Mouse (Mus musculus): ENCODE results near the gene Fbxl15.

The Fbxl15 gene

DNA sequence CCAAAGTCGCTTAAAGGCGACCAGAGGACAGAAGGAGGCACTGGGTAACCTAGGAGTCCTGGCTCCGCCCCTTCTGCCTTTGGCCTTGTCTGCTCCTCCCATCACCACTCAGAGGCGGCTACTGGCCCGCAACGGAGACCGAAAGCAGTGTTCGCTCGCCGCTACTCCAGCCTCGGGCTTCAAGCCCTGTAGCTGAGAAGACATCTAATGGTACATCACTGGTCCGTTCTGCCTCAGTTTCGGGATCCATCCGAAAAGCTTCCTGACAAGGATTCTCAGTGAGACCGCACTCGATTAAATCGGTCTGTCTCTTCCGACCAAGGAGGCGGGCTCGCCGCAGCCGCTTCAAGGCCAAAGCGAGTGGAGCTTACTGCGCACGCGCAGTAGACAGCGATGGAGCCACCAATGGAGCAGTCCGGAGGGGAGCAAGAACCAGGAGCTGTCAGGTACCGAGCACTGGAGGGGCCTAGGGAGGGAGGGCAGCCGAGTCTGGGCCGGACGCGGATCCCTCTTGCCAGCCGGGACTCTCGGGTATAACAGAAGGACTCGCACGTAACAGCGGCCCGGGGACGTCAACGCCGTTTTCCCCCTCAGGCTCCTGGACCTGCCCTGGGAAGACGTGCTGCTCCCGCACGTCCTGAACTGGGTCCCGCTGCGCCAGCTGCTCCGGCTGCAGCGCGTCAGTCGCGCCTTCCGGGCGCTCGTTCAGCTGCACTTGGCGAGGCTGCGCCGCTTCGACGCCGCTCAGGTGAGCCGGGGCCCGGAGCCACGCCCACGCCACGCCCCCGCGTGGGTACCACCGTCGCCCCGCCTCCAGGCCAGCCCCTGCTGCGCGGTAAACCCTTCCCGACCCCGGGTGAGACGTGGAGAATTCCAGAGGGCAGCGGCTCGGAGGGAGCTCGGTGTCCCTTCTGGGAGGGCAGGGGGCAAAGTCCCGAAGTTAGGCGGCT, at the start of gene Fbxl15:
Gene Fbxl15 (plus strand): TSS at position 104 of the 950 bp plus-strand sequence.
- DNase-seq = peak; percentile 85 to 88

DNA sequence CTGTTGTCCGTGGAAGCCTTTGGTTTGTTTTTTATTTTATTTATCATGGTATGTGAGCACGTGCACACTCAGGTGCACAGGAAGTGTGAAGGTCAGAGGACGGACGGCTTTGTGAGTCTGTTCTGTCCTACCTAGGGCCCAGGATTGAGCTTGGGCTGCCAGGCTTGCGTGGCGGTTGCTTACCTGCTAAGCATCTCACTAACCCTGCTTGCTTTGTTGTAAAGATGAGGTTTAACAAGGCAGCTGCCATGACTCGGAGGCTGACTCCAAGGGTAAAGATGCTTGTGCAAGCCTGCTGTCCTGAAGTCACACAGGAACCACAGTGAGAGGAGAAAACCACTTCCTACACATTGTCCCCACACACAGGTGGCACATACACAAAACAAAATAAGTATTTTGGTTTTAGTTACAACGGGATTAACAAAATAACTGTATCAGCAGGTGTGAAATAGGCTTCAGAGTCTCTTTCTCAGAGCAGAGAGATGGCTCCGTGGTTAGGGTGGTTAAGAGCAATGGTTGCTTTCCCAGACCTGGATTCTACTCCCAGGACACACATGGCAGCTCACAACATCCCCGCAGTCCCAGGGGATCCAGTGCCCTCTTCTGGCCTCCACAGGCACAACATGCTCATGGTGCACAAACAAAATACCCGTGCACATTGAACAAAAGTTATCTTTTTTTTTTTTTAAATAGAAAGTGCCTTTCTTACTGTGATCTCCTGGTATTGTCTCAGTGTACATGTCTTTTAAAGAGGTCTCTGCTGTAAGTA, 45.7 kb upstream of the Fbxl15 start:
- peak; percentile 38 to 56 for DNase-seq

DNA sequence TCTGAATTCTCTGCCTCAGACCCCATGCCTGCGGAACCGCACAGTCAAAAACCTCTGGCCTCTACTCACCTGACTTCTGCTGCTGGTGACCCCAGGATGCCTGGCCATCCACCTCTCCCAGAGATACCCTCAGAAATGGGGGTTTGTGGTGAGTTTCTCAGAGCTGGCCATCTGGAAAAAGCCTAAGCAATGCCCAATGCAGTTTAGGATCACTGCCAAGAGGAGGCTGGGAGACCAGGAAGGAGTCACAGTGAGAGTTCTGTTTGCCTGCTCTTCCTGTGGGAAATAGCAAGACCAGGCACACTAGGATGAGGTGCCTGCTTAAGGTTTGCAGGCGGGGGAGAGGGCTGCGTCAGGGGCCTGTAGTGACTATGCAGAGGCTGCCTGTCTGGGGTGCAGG, 43.3 kb upstream of the Fbxl15 start:
- no peak for DNase-seq

DNA sequence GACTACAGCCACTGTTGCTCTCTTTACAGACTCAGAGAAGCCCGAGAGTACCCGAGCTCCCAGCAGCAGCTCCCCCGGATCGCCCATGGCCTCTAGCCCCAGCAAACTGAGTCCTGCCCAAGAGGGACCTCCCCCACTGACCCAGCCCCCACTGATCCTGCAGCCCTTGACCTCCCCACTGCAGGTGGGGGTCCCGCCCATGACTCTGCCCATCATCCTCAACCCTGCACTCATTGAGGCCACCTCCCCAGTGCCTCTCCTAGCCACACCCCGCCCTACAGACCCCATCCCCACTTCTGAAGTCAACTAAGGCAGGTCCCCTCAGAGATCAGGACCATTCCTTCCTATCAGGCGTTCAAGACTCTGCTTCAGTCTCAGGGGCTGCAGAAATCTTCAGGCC, 42.4 kb upstream of the Fbxl15 start:
- no peak for DNase-seq

DNA sequence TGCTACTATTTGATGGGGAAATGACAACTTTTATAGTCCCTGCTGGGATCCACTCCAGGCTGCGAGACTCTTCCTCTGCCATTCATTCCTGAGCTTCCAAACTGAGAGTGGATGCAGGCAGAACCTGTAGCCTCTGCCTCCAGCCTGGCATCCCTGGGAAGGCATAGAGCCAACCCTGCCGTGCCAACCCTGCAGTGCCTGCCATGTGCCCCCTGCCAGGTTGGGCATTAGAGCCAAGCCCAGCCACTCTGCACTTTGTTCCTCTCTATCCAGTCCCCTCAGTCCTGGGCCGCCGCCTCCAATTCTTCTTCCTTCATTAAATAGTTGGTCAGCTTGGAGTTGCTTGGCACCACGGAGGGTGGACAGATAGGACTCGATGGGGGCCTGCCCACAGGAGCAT, 41.9 kb upstream of the Fbxl15 start:
- no peak for DNase-seq

DNA sequence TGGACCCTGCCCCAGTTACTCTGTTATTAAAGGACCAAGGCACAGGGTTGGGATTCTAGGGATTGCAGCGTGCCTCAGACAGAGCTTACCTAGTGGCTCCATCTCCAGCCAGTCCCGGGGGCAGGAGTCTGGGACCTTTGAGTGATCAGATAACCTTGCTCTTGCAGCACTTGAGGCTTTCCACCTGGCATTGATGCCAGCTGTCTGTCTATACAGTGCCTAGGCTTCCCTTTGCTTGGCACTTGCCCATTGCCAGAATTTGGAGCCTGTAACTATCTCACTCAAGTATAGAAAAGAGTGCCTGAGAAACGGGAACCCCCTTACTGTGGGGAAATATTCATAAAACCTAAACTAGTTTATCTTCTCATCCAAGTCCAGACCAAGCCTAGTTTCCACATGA, 41.1 kb upstream of the Fbxl15 start:
- no peak for DNase-seq

DNA sequence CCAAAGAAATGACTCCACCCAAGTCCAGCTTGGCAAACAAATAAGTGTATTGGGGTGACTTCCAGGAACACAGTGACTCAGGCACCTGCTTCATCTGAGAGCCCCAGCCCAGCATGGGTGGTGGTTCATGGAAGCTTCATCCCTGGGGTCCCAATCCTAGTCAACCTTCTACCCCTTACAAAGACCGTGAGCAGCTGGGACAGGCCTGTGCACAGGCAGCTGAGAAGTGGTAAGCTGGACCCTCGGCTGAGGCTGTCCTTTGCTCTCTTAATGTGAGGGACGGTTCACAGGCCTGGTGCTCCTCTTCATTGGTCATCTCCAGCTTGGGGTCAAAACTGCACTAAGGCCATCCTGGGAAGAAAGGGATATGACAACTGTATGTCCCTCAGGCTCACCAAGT, 40.4 kb upstream of the Fbxl15 start:
- DNase-seq = no peak

DNA sequence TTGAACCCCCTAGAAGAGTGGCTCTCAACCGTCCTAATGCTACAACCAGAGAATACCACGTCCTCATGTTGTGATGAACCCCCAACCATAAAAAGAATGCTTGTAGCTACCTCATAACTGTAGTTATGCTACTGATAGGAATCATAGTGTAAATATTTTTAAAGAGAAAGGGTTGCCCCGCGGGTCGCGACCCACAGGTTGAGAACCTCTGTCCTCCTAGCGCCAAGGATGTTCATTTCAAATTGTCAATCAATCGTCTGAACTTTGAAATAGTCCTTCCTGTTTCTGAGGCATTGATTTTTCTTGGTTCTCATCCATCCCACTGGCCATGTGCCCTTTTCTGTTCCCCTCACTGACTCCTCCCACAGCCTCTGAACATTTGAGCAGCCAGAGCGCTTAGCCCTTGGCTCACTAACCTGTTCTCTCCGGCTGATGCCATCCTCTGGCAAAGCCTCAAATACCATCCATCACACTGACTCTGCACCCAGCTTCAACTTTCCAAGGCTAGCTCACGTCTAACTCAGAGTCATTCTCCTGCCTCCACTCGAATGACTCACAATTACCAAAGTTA, 37.4 kb upstream of the Fbxl15 start:
- no peak for DNase-seq

DNA sequence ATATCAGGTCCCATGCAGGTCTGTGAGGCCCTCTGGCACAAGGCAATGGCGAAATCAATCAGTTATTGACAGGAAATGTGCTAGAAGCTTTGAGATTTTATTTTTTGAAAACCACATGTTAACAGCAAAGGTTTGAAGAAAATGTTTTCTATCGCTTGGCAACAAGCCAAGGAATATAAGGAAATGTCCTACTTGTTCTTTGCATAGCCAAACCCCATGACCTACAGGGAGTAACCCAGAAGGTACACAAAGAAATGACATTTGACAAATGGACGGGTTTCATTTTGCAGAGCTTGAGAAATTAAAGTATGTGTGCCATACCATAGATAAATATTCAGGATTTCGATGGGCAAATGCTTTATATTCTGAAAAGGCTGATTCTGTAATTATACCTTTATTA, 31.0 kb upstream of the Fbxl15 start:
- no peak for DNase-seq

DNA sequence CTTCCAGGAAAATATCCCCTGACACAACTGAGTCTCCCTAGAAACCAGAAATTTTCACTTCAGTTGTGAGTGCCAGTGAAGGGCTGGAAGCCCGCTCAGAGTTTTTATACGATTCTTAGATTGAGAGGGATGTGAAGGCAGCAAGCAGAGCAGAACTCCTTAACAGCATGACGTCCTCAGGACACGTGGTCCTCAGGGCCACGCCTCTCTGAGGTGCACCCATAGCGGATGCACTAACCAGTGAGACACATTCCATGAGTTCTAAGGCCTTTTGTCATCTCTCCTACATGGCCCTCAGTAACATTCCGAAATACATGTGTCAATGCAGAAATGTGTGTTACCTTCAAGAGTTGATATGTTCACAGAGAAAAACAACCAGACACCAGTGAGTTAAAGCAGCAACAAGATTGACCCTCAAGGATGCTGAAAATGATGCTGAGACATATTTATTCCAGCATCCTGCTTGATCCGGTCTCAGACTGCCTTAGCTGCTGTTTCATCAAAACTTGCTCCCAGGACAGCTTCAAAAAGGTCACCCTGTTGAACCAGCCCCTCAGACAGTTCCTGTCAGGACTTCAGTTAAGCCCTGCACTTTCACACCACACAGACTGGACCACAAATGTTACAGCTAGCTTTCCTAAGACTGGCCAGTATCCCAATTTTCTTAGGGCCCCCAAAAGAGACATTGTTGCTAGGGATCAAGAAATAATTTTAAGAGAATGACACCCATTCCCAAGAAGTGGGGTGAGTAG, 27.5 kb upstream of the Fbxl15 start:
- DNase-seq = no peak

DNA sequence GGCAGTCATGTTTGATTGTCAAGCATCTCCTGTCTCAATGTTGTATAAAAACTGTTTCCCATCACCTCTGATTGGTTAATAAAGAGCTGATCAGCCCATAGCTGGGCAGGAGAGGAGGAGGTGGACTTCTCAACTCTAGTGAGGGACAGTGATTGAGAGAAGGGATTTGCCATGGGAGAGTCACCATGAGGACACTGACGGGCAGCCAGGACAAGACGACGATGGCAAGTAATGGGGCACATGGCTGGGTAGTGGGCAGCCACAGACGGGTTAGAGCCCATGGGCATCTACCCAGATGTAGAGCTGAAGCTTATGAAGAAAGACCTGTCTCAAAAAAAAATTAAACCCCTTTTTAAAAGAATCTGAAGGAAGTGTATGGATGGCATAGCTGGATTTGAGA, 25.4 kb upstream of the Fbxl15 start:
- no peak for DNase-seq

DNA sequence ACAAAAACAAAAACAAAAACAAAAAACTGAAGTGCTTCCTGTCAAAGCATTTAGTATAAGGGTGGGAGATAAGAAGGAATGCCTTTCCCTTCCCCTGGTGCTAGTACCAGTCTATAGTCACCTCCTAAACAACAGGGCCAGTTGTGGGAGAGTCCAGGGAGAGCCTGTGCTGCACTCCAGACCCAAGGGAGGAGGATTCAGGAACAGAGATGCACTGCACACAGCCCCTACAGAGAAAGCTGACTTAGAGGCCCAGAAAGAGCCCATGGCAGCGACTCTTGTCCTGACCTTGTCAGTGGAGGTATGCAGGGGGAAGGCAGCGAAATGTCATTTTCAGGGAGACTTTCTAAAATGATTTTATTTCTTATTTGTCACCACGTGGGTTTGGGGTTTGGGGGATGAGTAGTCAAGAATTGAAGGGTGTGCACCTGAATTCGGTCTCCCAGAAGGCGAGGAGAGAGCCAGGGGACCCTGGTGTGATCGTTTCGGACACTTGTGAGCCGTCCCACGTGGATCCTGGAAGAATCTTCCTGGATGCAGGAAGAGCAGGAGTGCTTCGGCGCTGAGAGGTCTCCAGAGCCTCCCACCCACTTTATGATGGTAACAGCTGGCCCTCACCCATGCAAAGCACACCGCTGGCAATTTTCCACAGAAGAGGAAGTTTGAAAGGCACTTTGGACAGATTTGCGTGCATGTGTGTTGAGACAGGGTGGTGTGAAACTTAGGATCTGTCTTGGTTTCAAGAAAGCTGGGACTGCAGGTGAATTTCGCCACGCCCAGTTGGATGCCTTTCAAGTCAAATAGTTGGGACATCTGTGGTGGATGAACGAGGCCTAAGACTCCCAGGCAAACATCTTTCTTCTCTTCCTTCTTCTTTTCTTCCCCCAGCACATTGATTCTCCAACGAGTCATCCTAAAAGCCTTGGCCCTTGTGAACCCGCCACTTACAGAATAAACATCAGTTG, 24.5 kb upstream of the Fbxl15 start:
- peak in 1 of 2 experiments; percentile 16 for DNase-seq

DNA sequence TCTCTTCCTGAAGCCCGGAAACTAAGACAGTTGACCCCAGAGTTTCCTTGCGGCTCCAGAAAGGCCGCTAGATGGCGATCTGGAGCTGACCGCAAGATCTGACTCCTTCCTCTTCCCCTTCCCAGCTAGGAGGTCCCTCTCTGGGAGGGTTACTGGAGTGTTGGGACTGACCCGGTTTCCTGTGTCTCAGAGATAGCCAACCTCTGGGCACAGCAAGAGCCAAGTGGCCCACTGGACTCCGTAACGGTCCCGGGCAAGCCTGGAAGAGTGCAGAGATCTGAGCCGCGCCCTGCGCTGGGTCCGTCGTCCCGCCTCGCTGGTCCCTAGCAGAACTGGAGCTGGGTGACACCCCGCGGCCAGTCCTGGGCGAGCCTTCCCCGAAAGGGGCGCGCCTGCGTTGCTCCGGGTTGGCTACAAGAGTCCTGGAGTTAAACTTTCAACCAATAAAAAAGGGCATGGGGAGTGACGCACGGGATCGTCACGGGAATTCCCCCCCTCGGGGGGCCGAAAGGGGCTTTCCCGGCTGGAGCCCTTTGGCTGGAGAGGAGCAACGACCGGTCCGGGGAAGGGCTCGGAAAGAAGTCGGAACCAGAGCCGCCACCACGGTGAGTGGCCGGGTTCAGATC, 23.7 kb upstream of the Fbxl15 start, which contains the start of gene Nfkb2:
Gene Nfkb2 (plus strand): TSS at position 105 of the 626 bp plus-strand sequence.
- peak; percentile 82 to 88 for DNase-seq

DNA sequence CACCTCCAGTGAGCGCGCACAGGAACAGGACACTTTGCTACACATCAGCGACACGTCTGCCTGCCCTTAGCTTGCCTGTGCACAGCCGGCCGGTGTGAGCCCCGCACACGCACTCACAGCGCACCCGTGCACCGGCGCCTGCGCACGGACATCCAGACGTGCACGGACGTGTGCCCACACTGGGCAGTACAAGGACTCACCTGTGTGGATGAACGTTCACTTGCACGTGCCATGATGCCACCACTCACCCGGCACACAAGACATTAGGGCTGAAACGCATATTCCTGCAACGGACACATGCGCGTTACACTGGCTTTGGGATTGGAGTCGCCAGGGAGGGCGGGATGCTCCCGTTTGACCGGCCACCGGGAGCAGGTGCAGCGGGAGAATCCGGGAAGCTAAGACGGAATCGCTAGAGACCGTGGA, 23.1 kb upstream of the Fbxl15 start:
- DNase-seq = no peak

DNA sequence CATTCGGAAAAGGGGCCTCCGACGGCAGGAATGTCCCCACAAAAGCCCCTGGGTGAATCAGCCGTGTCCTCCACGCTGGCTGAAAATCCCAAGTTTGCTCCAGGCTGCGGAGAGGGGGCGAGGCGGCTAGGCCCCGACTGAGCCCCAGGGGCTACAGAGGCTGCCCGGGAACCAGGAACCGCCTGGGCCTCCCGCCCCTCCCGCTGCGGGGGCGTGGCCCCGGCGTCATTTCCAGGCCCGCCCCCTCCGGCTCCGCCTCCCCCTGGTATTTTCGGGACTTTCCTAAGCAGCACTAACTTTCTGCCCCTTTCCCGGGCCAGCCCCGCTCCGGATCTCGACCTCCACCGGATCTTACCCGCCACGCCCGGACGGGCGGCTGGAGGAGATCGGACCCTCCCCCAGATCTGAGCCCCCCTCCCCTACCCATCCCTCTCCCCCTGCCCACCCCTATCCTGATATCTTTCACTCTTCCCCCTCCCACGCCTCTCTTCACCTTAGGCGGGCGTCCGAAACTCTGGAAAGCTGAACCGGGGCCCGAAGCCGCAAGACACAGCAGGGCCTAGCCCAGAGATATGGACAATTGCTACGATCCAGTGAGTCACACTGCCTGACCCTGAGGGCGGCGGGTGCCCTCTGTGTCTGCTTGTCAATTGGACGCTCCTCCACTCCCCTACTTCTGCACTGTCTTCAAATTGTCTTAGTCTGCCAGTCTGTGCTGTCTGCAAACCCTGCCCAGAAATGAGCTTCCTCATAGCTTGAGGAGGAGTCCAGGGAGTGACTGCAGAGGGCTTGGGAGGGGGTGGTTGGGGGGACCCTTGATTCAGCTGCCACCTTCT, 22.3 kb upstream of the Fbxl15 start:
- DNase-seq = peak; percentile 91 to 92

DNA sequence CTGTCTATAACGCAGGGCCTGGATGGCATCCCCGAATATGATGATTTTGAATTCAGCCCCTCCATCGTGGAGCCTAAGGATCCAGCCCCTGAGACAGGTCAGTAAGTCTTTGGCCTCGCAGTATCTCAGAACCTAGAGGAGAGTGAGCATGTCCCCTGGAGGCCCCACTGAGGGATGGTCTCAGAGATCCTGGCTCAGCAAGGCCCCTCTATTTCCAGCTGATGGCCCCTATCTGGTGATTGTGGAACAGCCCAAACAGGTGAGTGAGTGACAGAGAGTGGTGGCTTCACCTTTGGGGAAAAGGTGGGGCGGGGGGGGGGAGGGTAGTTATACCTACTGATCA, 21.7 kb upstream of the Fbxl15 start:
- peak in 1 of 2 experiments; percentile 15 for DNase-seq

DNA sequence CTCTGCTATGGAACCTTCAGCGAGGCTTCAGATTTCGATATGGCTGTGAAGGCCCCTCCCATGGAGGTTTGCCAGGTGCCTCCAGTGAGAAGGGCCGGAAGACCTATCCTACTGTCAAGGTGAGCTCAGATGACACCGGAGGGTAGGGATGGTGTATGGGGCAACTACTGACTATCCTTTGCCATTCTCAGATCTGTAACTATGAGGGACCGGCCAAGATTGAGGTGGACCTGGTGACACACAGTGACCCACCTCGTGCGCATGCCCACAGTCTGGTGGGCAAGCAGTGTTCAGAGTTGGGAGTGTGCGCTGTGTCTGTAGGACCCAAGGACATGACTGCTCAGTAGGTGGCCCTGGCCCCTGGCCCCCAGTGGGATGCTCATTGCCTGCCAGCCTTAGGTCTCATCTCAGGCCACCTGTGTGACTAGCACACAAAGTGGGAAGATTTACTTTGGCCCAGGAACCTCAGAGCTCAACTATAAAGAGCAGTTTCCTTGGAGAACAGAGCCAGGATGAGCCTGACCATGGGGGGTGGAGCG, 21.2 kb upstream of the Fbxl15 start:
- peak in 1 of 2 experiments; percentile 8 for DNase-seq

DNA sequence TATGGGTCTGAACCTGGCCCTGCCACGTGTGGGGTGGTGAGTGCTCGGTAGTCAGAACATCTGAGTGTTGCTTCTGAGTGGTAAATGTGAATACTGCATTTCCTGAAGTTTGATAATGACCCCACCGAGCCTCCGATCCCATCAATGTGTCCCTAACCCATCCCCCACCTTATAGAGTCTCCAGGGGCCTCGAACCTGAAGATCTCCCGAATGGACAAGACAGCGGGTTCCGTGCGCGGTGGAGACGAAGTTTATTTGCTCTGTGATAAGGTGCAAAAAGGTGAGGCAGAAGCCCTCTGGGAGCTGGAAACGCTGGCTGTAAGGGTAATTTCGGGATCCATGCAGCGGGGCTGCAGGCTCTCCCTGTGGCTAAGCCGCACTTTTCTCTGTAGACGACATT, 20.2 kb upstream of the Fbxl15 start:
- peak; percentile 1 to 9 for DNase-seq

DNA sequence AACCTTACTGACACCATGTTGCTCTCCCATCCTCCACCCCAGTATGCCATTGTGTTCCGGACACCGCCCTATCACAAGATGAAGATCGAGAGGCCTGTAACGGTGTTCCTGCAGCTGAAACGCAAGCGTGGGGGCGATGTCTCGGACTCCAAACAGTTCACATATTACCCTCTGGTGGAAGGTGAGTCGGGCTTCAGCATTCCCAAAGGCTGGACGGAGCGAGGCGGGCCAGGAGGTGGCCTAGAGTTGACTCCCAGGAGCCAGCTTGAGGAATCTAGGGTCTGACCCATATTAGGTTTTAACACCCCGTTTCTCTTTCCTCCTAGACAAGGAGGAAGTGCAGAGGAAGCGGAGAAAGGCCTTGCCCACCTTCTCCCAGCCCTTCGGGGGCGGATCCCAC, 19.7 kb upstream of the Fbxl15 start:
- no peak for DNase-seq
